In the genomic region with DNA sequence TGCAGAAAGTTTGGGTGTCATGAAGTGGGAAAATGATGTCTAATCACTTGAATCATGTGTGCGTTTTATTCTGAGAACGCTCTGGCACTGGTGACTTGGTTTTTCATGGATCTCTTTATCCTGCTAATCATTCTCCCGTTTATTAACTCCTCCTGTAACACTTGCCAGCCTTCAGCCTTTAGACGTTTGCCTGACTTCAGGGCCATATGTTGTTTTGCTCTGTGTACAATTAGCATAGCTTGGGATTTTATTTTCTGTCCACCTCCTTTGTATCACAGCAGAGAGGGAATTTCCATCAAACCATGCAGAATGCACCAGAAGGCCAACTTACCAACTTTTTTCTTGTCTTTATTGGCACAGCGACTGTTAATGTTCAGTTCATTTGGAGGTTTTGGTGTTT, we compare ENCODE assay signal across 22 mouse cellular contexts. TPM values are rescaled to one million over a fixed set of nuclear protein-coding genes. Genes with fewer than 3 reads are reported as not detected.
DNase-seq lines count a peak whose midpoint lies in the region; ATAC-seq and TF ChIP-seq lines count a peak whose summit lies in the region.
"Had no signal": no experiment of that assay in that cellular context is flagged by ENCODE, and none has a peak within 500 bp of the region (broad histone marks: within the 10 kb centered on the region; RNA-seq: fewer than 3 reads in every experiment).

No protein-coding gene starts in this region.

- no peak overlapping the region for H3K4me2 ChIP-seq in forebrain, embryonic 15.5 days (replicated peaks)
- H3K4me2 ChIP-seq in forebrain, embryonic 12.5 days, result no peak overlapping the region
- H3K4me2 ChIP-seq in lung, embryonic 15.5 days, result no peak overlapping the region
- H3K4me2 ChIP-seq: embryonic facial prominence, embryonic 12.5 days; embryonic facial prominence, embryonic 15.5 days; heart, embryonic 11.5 days; hindbrain, embryonic 12.5 days; hindbrain, embryonic 15.5 days had no signal

- no peak overlapping the region for H3K4me3 ChIP-seq in forebrain, embryonic 15.5 days
- no peak overlapping the region for H3K4me3 ChIP-seq in forebrain, embryonic 12.5 days (replicated peaks)
- no peak overlapping the region for H3K4me3 ChIP-seq in lung, embryonic 15.5 days
- no peak overlapping the region for H3K4me3 ChIP-seq in brown adipose tissue, adult 24 weeks (ENCODE audit: insufficient read depth, low read depth, low read length)
- H3K4me3 ChIP-seq: embryonic facial prominence, embryonic 12.5 days; embryonic facial prominence, embryonic 15.5 days; hindbrain, embryonic 12.5 days; hindbrain, embryonic 15.5 days had no signal

- DNase-seq in lung, postnatal 4 days, result no peak
- peak; percentile 63 for DNase-seq in brain, embryonic 14.5 days (ENCODE audit: low read depth)
- DNase-seq: adrenal gland, adult 2 months; adrenal gland, postnatal 14 days; cerebellum, adult 18-20 months; cerebellum, adult 9-10 months; cerebellum, postnatal 14 days; gastrocnemius, postnatal 10 days; gastrocnemius, postnatal 36 days had no signal

- ATAC-seq in forebrain, embryonic 15.5 days (replicated peaks), result peak; percentile 76
- ATAC-seq in forebrain, embryonic 12.5 days (ENCODE audit: low FRiP score), result no peak
- no peak for ATAC-seq in lung, embryonic 15.5 days (ENCODE audit: borderline replicate concordance, extremely low read depth, low FRiP score, low TSS enrichment)
- ATAC-seq: CD4-positive, CD25-positive, alpha-beta regulatory T cell, adult 4 months; intestine, postnatal 0 days had no signal

- no peak for TF ChIP-seq CTCF in brain, embryonic 14.5 days (IDR thresholded peaks at IDR 0.05; ENCODE audit: borderline replicate concordance, extremely low read depth, insufficient read depth, insufficient read length)

- no peak overlapping the region for H3K27ac ChIP-seq in forebrain, embryonic 15.5 days (replicated peaks)
- no peak overlapping the region for H3K27ac ChIP-seq in forebrain, embryonic 12.5 days
- H3K27ac ChIP-seq in lung, embryonic 15.5 days, result peak overlapping the region; percentile 77
- peak overlapping the region; percentile 45 for H3K27ac ChIP-seq in brown adipose tissue, adult 24 weeks (replicated peaks; ENCODE audit: low read depth, low read length)
- H3K27ac ChIP-seq: embryonic facial prominence, embryonic 12.5 days; embryonic facial prominence, embryonic 15.5 days; hindbrain, embryonic 12.5 days; hindbrain, embryonic 15.5 days had no signal

- 51% methylated on average over 5 of the region's 5 CpGs for WGBS in forebrain, embryonic 15.5 days
- 83% methylated on average over 5 of the region's 5 CpGs for WGBS in forebrain, embryonic 12.5 days
- WGBS in lung, embryonic 15.5 days, result 82% methylated on average over 5 of the region's 5 CpGs

- peaks cover 35% of the 10 kb centered on the region; the same call in 1 of the 2 replicates for H3K36me3 ChIP-seq in forebrain, embryonic 15.5 days
- H3K36me3 ChIP-seq in forebrain, embryonic 12.5 days (replicated peaks), result peaks cover 44% of the 10 kb centered on the region
- peaks cover 48% of the 10 kb centered on the region for H3K36me3 ChIP-seq in lung, embryonic 15.5 days

- no peaks in the 10 kb centered on the region for H3K9me3 ChIP-seq in forebrain, embryonic 15.5 days
- no peaks in the 10 kb centered on the region for H3K9me3 ChIP-seq in forebrain, embryonic 12.5 days
- no peaks in the 10 kb centered on the region for H3K9me3 ChIP-seq in lung, embryonic 15.5 days
- H3K9me3 ChIP-seq: embryonic facial prominence, embryonic 12.5 days; embryonic facial prominence, embryonic 15.5 days; hindbrain, embryonic 12.5 days; hindbrain, embryonic 15.5 days had no signal

- H3K4me1 ChIP-seq in forebrain, embryonic 15.5 days, result peaks cover 3% of the 10 kb centered on the region
- H3K4me1 ChIP-seq in forebrain, embryonic 12.5 days, result no peaks in the 10 kb centered on the region
- H3K4me1 ChIP-seq in lung, embryonic 15.5 days, result peaks cover 10% of the 10 kb centered on the region
- H3K4me1 ChIP-seq in brown adipose tissue, adult 24 weeks (ENCODE audit: control insufficient read depth, insufficient read depth, insufficient read length, low read length), result no peaks in the 10 kb centered on the region
- H3K4me1 ChIP-seq: embryonic facial prominence, embryonic 12.5 days; embryonic facial prominence, embryonic 15.5 days; hindbrain, embryonic 12.5 days; hindbrain, embryonic 15.5 days had no signal

- H3K9ac ChIP-seq in forebrain, embryonic 15.5 days (replicated peaks), result no peak overlapping the region
- no peak overlapping the region for H3K9ac ChIP-seq in forebrain, embryonic 12.5 days
- no peak overlapping the region for H3K9ac ChIP-seq in lung, embryonic 15.5 days
- H3K9ac ChIP-seq: embryonic facial prominence, embryonic 12.5 days; embryonic facial prominence, embryonic 15.5 days; hindbrain, embryonic 12.5 days; hindbrain, embryonic 15.5 days had no signal

- TF ChIP-seq POLR2A in brain, embryonic 14.5 days (IDR thresholded peaks at IDR 0.05; ENCODE audit: borderline replicate concordance, extremely low read depth, insufficient read depth, insufficient read length, poor library complexity, severe bottlenecking), result no peak

- no peaks in the 10 kb centered on the region for H3K27me3 ChIP-seq in forebrain, embryonic 15.5 days
- H3K27me3 ChIP-seq in forebrain, embryonic 12.5 days, result no peaks in the 10 kb centered on the region
- no peaks in the 10 kb centered on the region for H3K27me3 ChIP-seq in lung, embryonic 15.5 days
- H3K27me3 ChIP-seq: embryonic facial prominence, embryonic 12.5 days; embryonic facial prominence, embryonic 15.5 days; hindbrain, embryonic 12.5 days; hindbrain, embryonic 15.5 days had no signal

RNA-seq across cellular contexts. Expression of a gene that starts 26.9 kb away (rescaled TPM):
- 7.3 and 7.4 TPM in 2 replicates for polyA plus RNA-seq in forebrain, embryonic 15.5 days (2015; fragmentation: Nextera tagmentation; extraction: Ambion mirVana)
- polyA plus RNA-seq in forebrain, embryonic 12.5 days (2016; fragmentation: Nextera tagmentation; extraction: Ambion mirVana), result 5.9 and 6.5 TPM in 2 replicates
- 23.3 and 28.7 TPM in 2 replicates for polyA plus RNA-seq in lung, embryonic 15.5 days (2015; fragmentation: Nextera tagmentation; extraction: Ambion mirVana)
- 4.2 and 8.5 TPM in 2 replicates for polyA plus RNA-seq in brain, embryonic 14.5 days (2012; rRNA removed)
- polyA plus RNA-seq in brown adipose tissue, adult 24 weeks (2012; ENCODE audit: insufficient read depth, insufficient read length, missing spikeins), result 0.71 and 0.87 TPM in 2 replicates

RNA-seq across cellular contexts. Expression of a gene that starts 42.7 kb away (rescaled TPM):
- polyA plus RNA-seq in forebrain, embryonic 15.5 days (2015; fragmentation: Nextera tagmentation; extraction: Ambion mirVana), result 45.2 and 46.4 TPM in 2 replicates
- polyA plus RNA-seq in forebrain, embryonic 12.5 days (2016; fragmentation: Nextera tagmentation; extraction: Ambion mirVana), result 64.0 and 67.6 TPM in 2 replicates
- 97.4 and 99.8 TPM in 2 replicates for polyA plus RNA-seq in lung, embryonic 15.5 days (2015; fragmentation: Nextera tagmentation; extraction: Ambion mirVana)
- 27.9 and 30.9 TPM in 2 replicates for polyA plus RNA-seq in brain, embryonic 14.5 days (2012; rRNA removed)
- polyA plus RNA-seq in brown adipose tissue, adult 24 weeks (2012; ENCODE audit: insufficient read depth, insufficient read length, missing spikeins), result 14.7 and 15.1 TPM in 2 replicates

RNA-seq across cellular contexts. Expression of a gene that starts 51.3 kb away (rescaled TPM):
- polyA plus RNA-seq in forebrain, embryonic 15.5 days (2015; fragmentation: Nextera tagmentation; extraction: Ambion mirVana), result not detected in 2 replicates
- not detected in 2 replicates for polyA plus RNA-seq in forebrain, embryonic 12.5 days (2016; fragmentation: Nextera tagmentation; extraction: Ambion mirVana)
- not detected in 2 replicates for polyA plus RNA-seq in lung, embryonic 15.5 days (2015; fragmentation: Nextera tagmentation; extraction: Ambion mirVana)
- 0.04 TPM in 1 of 2 replicates, not detected in the other for polyA plus RNA-seq in brain, embryonic 14.5 days (2012; rRNA removed)
- not detected in 2 replicates for polyA plus RNA-seq in brown adipose tissue, adult 24 weeks (2012; ENCODE audit: insufficient read depth, insufficient read length, missing spikeins)
- polyA plus RNA-seq: adrenal gland, adult 2 months; C2C12; CD4-positive, CD25-positive, alpha-beta regulatory T cell, adult 4 months; embryonic facial prominence, embryonic 12.5 days; embryonic facial prominence, embryonic 15.5 days; heart, embryonic 11.5 days; hindbrain, embryonic 12.5 days; hindbrain, embryonic 15.5 days; intestine, embryonic 14.5 days; intestine, postnatal 0 days had no signal

Comparison
In these comparisons a context has a peak if more than half of its experiments do, and no peak if none do; other contexts are left out.
1. H3K27ac ChIP-seq: peak in lung, embryonic 15.5 days (single experiment) and brown adipose tissue, adult 24 weeks (single experiment); none in forebrain, embryonic 15.5 days (single experiment) and forebrain, embryonic 12.5 days (single experiment).